ENCODE assay signal across 8 mouse cellular contexts in the genomic region with DNA sequence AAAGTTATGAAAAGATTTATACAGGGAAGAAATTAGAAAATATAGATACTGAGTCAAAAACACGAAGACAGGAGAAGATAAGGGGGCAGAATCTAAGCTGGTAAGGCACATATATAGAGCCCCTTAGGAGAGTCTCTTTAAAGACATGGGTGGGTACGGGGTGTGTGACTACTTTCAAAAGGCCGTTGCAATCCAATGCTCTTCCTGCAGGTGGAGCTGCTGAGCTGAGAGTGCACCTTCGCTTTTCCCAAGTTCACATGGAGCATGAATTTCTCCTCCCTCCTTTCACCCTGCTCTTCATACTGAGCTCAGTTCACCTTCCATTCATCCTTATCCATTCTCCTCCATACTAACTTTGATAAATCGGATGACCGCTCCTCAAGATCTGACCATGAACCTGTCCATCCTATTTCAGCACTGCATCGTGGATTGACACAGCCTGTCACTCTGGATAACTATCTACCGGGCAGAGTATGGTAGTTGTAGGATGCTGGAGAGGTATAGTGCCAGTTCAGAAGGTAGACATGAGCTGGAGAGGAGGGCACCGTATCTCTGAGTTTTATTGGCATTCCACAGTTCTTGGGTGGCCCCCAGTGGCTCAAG.
A peak's percentile ranks its signal among the peaks of the same experiment; 100 is the strongest.
DNase-seq lines count a peak whose midpoint lies in the region; TF ChIP-seq lines count a peak whose summit lies in the region.

No protein-coding gene starts in this region.

- no peaks in the 10 kb centered on the region for H3K4me1 ChIP-seq in olfactory bulb, adult 2 months (ENCODE audit: control insufficient read depth, insufficient read depth, low read length)

- intact Hi-C loops in gastrocnemius, postnatal 14 days (cut with DNase I; ENCODE audit: low total_unique reads) = no loop called here

- TF ChIP-seq CTCF in layer of hippocampus, adult 2 months (conservative IDR thresholded peaks at IDR 0.05) = peak; percentile 86
- peak; percentile 52; the same call in 1 of the 2 replicates for TF ChIP-seq CTCF in olfactory bulb, adult 2 months (IDR thresholded peaks at IDR 0.05; ENCODE audit: insufficient read depth, low read depth, low read length)

- TF ChIP-seq POLR2A in olfactory bulb, adult 2 months (IDR thresholded peaks at IDR 0.05; ENCODE audit: insufficient read depth, low read depth, low read length) = no peak

- H3K27ac ChIP-seq in layer of hippocampus, adult 2 months = no peak overlapping the region
- H3K27ac ChIP-seq in olfactory bulb, adult 2 months (ENCODE audit: insufficient read depth, low read depth, low read length) = no peak overlapping the region

- H3K4me3 ChIP-seq in layer of hippocampus, adult 2 months = no peak overlapping the region
- H3K4me3 ChIP-seq in olfactory bulb, adult 2 months (ENCODE audit: insufficient read depth, low read depth, low read length) = no peak overlapping the region

- 91% methylated on average over 9 of the region's 9 CpGs for WGBS in olfactory bulb, adult 2 months

- peak; percentile 19 to 77 for DNase-seq in adrenal gland, adult (ENCODE audit: inconsistent age in 2 of 2, low spot score in 1 of 2)
- no peak for DNase-seq in adrenal gland, adult 8-10 months
- DNase-seq in layer of hippocampus, adult 2 months (ENCODE audit: low spot score in 2 of 2) = peak in 1 of 2 experiments; percentile 68
- DNase-seq in layer of hippocampus, adult 9-10 months (ENCODE audit: low spot score) = no peak
- peak; percentile 22 for DNase-seq in adrenal gland, adult 2 months
- DNase-seq in gastrocnemius, postnatal 14 days = peak; percentile 10
- no peak for DNase-seq in layer of hippocampus, adult 9-11 months

Comparison
In these comparisons a context has a peak if more than half of its experiments do, and no peak if none do; other contexts are left out.
1. DNase-seq: peak in adrenal gland, adult (2 of 2), adrenal gland, adult 2 months (single experiment) and gastrocnemius, postnatal 14 days (single experiment); none in adrenal gland, adult 8-10 months (single experiment), layer of hippocampus, adult 9-10 months (single experiment) and layer of hippocampus, adult 9-11 months (single experiment).